In the genomic region with DNA sequence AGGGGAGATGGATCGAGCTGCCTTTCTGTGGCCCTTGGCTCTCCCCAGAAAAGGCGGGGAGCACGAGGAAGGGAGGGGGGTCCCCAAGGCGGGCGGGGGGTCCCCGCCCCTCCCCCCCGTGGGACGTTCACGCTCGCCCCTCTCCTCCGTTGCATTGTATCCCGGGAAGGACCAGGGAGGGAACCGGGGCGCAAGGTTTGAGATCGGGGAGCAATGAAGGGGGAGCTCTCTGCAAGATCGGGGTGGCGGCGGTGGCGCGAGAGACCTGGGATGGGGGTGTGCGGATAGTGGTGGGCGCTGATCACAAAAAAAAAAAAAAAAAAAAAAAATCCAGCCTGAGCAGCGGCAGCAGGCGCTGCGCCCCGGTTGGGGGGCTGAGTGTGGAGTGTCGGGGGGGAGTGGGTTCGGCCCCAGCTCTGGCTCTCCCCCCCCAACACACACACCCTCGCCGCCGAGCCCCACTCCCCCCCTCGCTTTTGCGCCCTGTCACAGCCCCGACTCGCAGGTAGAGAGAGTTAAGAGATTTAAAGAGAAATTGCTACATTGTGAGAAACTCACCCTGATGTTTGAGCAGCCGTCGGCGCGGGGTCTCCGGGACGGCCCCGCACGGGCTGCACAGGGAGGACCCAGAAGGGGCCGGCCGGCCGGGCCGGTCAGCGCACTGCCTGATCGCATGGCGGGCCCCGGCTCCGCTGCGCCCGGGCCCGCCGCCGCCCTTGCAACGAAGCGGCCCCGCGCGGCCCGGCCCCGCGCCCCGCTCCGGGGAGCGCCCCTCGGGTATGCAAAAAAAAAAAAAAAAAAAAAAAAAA, we compare ENCODE assay signal across 8 mouse cellular contexts. TPM values are rescaled to one million over a fixed set of nuclear protein-coding genes. Genes with fewer than 3 reads are reported as not detected.
A peak's percentile ranks its signal among the peaks of the same experiment; 100 is the strongest.
DNase-seq lines count a peak whose midpoint lies in the region; ATAC-seq and TF ChIP-seq lines count a peak whose summit lies in the region.

A gene (minus strand): TSS at position 584 of the 809 bp plus-strand sequence.

- no peaks in the 10 kb centered on the region for H3K27me3 ChIP-seq in forebrain, embryonic 11.5 days (ENCODE audit: control insufficient read depth, insufficient read depth, low read length)
- H3K27me3 ChIP-seq in heart, embryonic 16.5 days (ENCODE audit: control insufficient read depth, insufficient read depth, low read length) = no peaks in the 10 kb centered on the region
- no peaks in the 10 kb centered on the region for H3K27me3 ChIP-seq in liver, postnatal 0 days (ENCODE audit: insufficient read depth, low read length)

- H3K4me3 ChIP-seq in forebrain, embryonic 11.5 days (ENCODE audit: low read depth, low read length) = peak within 1 kb of the TSS; percentile 91
- H3K4me3 ChIP-seq in heart, embryonic 16.5 days (ENCODE audit: low read length) = peak within 1 kb of the TSS; percentile 67
- peak within 1 kb of the TSS; percentile 87 for H3K4me3 ChIP-seq in liver, postnatal 0 days (ENCODE audit: low read depth, low read length)

- peak within 1 kb of the TSS; percentile 85 for H3K4me2 ChIP-seq in forebrain, embryonic 11.5 days (ENCODE audit: low read depth, low read length, severe bottlenecking)
- H3K4me2 ChIP-seq in heart, embryonic 16.5 days (ENCODE audit: low read depth, low read length) = peak within 1 kb of the TSS; percentile 83
- H3K4me2 ChIP-seq in liver, postnatal 0 days (ENCODE audit: low read depth, low read length) = peak within 1 kb of the TSS; percentile 82

- no peak for TF ChIP-seq CTCF in brain, embryonic 14.5 days (IDR thresholded peaks at IDR 0.05; ENCODE audit: borderline replicate concordance, extremely low read depth, insufficient read depth, insufficient read length)
- TF ChIP-seq CTCF in liver, postnatal 0 days (IDR thresholded peaks at IDR 0.05; ENCODE audit: low read depth) = no peak

- peak; percentile 66; the same call in 1 of the 2 replicates for TF ChIP-seq POLR2A in brain, embryonic 14.5 days (IDR thresholded peaks at IDR 0.05; ENCODE audit: borderline replicate concordance, extremely low read depth, insufficient read depth, insufficient read length, poor library complexity, severe bottlenecking)

- under 1% methylated on average over 66 of the region's 69 CpGs for WGBS in forebrain, embryonic 11.5 days
- WGBS in heart, embryonic 16.5 days = under 1% methylated on average over 64 of the region's 69 CpGs
- 0% methylated on average over 39 of the region's 69 CpGs for WGBS in liver, postnatal 0 days (ENCODE audit: insufficient replicate concordance)

- peak within 1 kb of the TSS; percentile 100 for H3K9ac ChIP-seq in forebrain, embryonic 11.5 days (ENCODE audit: low read length)
- H3K9ac ChIP-seq in heart, embryonic 16.5 days (ENCODE audit: low read length) = peak within 1 kb of the TSS; percentile 87
- H3K9ac ChIP-seq in liver, postnatal 0 days (replicated peaks) = peak within 1 kb of the TSS; percentile 95

- peak; percentile 91 for DNase-seq in CD4-positive helper T cell, adult 2 months (ENCODE audit: low read depth, low spot score)
- DNase-seq in brain, embryonic 14.5 days (ENCODE audit: low read depth) = peak; percentile 94
- peak; percentile 92 for DNase-seq in forebrain, embryonic 11.5 days (ENCODE audit: low spot score)
- peak; percentile 93 to 95 for DNase-seq in kidney, postnatal 4 days
- DNase-seq in liver, postnatal 0 days = peak; percentile 88
- DNase-seq in testis, postnatal 14 days (ENCODE audit: low spot score) = peak; percentile 89

- no peaks in the 10 kb centered on the region for H3K9me3 ChIP-seq in forebrain, embryonic 11.5 days (ENCODE audit: control insufficient read depth, low read length)
- no peaks in the 10 kb centered on the region for H3K9me3 ChIP-seq in heart, embryonic 16.5 days (replicated peaks; ENCODE audit: control insufficient read depth, low read length)
- H3K9me3 ChIP-seq in liver, postnatal 0 days (ENCODE audit: low read length) = no peaks in the 10 kb centered on the region

- no peaks in the 10 kb centered on the region for H3K36me3 ChIP-seq in forebrain, embryonic 11.5 days (ENCODE audit: control insufficient read depth, insufficient read depth, low read length)
- no peaks in the 10 kb centered on the region for H3K36me3 ChIP-seq in heart, embryonic 16.5 days (ENCODE audit: control insufficient read depth, insufficient read depth)
- no peaks in the 10 kb centered on the region for H3K36me3 ChIP-seq in liver, postnatal 0 days (replicated peaks; ENCODE audit: insufficient read depth, low read length)

- ATAC-seq in forebrain, embryonic 11.5 days (replicated peaks; ENCODE audit: low FRiP score) = peak; percentile 72
- ATAC-seq in heart, embryonic 16.5 days (replicated peaks; ENCODE audit: extremely low read depth, insufficient read depth, low FRiP score) = peak; percentile 60
- ATAC-seq in liver, postnatal 0 days = peak; percentile 66
- ATAC-seq in neutrophil, adult 5-6 weeks (ENCODE audit: extremely low read depth, insufficient number of reproducible peaks, low FRiP score, poor library complexity, severe bottlenecking) = peak; percentile 24

- H3K4me1 ChIP-seq in forebrain, embryonic 11.5 days (replicated peaks; ENCODE audit: control insufficient read depth, insufficient read depth, low read length) = peaks cover 30% of the 10 kb centered on the region; the same call in 1 of the 2 replicates
- H3K4me1 ChIP-seq in heart, embryonic 16.5 days (ENCODE audit: control insufficient read depth, insufficient read depth, low read length) = peaks cover 44% of the 10 kb centered on the region
- H3K4me1 ChIP-seq in liver, postnatal 0 days (ENCODE audit: insufficient read depth) = peaks cover 63% of the 10 kb centered on the region

- 0 out of 2 replicates have a peak, but pooled peaks have one; percentile 13 for TF ChIP-seq EP300 in liver, postnatal 0 days (IDR thresholded peaks at IDR 0.05; ENCODE audit: low read depth)

- H3K27ac ChIP-seq in forebrain, embryonic 11.5 days (ENCODE audit: low read depth, low read length) = peak within 1 kb of the TSS; percentile 93
- H3K27ac ChIP-seq in heart, embryonic 16.5 days (ENCODE audit: low read length) = peak within 1 kb of the TSS; percentile 87
- peak within 1 kb of the TSS; percentile 94 for H3K27ac ChIP-seq in liver, postnatal 0 days (ENCODE audit: low read depth)

RNA-seq across cellular contexts. Expression of the gene that starts here (rescaled TPM):
- 12.8 and 28.5 TPM in 2 replicates for polyA plus RNA-seq in brain, embryonic 14.5 days (2012; rRNA removed)
- 10.9 and 11.6 TPM in 2 replicates for polyA plus RNA-seq in forebrain, embryonic 11.5 days (2014; fragmentation: Nextera tagmentation; extraction: Ambion mirVana)
- 4.7 and 4.8 TPM in 2 replicates for polyA plus RNA-seq in heart, embryonic 16.5 days (2015; fragmentation: Nextera tagmentation; extraction: Ambion mirVana)
- 0.95 and 1.0 TPM in 2 replicates for polyA plus RNA-seq in liver, postnatal 0 days (2015; fragmentation: Nextera tagmentation; extraction: Ambion mirVana)
- 11.9 and 12.9 TPM in 2 replicates for total RNA-seq in neutrophil, adult 5-6 weeks (2017)

Comparison
In these comparisons a context has a peak if more than half of its experiments do, and no peak if none do; other contexts are left out.
1. Peak in every context shown above with its lines: DNase-seq, ATAC-seq, H3K4me3 ChIP-seq and H3K27ac ChIP-seq.